Mouse (Mus musculus): ENCODE results near the gene R3hdm1. TPM values are rescaled to one million over a fixed set of nuclear protein-coding genes. Genes with fewer than 3 reads are reported as not detected.

Gene R3hdm1
- total RNA-seq, 2 experiments from 2014 or later = 77.8 to 84.8 TPM

DNA sequence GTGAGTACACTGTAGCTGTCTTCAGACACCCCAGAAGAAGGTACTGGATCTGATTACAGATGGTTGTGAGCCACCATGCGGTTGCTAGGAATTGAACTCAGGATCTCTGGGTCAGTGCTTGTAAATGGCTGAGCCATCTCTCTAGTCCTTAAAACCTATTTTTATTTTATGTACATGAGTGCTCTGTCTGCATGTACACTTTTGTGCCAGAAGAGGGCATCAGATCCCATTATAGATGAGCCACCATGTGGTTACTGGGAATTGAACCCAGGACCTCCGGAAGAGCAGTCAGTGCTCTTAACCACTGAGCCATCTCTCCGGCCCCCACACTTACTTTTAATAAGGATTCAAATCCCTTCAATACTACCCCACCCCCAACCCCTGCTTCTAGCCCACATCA is 179.8 kb downstream of the R3hdm1 start:
- no peak for DNase-seq (ENCODE audit: low spot score in 2 of 2)

DNA sequence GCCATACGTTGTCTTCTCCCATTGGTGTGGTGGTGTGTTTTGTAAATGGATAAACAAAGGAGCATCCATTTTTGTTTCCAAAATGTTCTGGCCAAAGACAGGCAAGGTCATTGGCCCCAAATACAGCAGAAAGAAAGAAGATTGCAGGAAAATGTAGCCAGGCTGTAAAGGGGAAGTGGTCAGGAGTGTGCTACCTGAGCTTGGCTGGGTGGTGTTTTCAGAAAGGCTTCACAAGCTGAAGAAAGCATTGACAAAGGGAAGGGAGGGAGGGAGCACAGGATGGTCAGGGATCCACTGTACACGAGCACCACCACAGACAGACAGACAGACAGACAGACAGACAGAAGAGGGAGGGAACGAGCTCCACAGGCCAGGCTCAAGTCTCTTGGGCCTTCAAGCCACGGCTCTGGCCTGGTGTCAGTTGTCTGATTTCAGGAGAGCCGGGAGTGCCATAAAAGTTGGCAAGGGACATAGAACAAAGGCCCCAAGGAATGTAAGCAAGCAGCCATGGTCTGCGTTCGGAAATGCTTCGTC is 181.1 kb downstream of the R3hdm1 start:
- no peak for DNase-seq (ENCODE audit: low spot score in 2 of 2)

DNA sequence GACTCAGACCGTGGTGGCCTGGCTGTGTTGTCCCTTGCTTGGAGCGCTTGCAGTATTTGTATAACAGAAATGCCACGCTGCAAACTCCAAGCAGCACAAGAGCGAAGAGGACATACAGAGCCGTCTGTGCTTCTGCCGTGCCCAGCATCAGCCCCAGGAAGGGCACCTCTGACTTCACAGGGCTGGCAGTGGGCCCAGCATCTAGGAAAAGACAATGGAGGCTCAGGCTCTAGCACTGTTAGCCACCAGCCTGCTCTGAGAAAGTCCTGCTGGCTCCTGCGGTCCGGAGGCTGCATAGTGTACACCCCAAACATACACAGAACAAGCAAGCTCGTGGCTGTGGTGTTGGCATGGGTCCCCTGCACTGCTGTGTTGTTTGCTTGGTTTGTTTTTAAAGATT is 182.0 kb downstream of the R3hdm1 start:
- DNase-seq (ENCODE audit: low spot score in 2 of 2) = no peak

Small RNA genes within 50 kb of the gene (microRNA-seq; reads per million reads assigned to microRNA genes)
- 115 reads per million, percentile 48 among the genes with 10 or more reads in this experiment for gene Mir128-1

Other genes with a start within 250 kb of the R3hdm1 start
- under 1 TPM; 0.14 to 0.17 TPM for gene Map3k19, start 248.3 kb upstream of the R3hdm1 start, total RNA-seq (2021)
- gene Rab3gap1, start 234.5 kb upstream of the R3hdm1 start, total RNA-seq (2021) = 10 to 100 TPM; 41.9 to 44.7 TPM
- 10 to 100 TPM in 1 of 2 experiments, 1 to 10 TPM in 1; 9.7 to 10.7 TPM for gene Zranb3, start 254 bp upstream of the R3hdm1 start, total RNA-seq (2021)
- gene Ubxn4, start 140.7 kb downstream of the R3hdm1 start, total RNA-seq (2021) = 10 to 100 TPM; 65.2 to 67.4 TPM
- gene Lct, start 225.0 kb downstream of the R3hdm1 start, total RNA-seq (2021) = under 1 TPM; 0.40 to 0.48 TPM

All from adrenal gland, postnatal 4 days (tissue).